11 mouse cellular contexts compared by ENCODE assay signal in genomic region chr10:57763044-57763443, GRCm38 (mm10). TPM values are rescaled to one million over a fixed set of nuclear protein-coding genes. Genes with fewer than 3 reads are reported as not detected.
DNase-seq lines count a peak whose midpoint lies in the region.
"Had no signal": no experiment of that assay in that cellular context is flagged by ENCODE, and none has a peak within 500 bp of the region (broad histone marks: within the 10 kb centered on the region; RNA-seq: fewer than 3 reads in every experiment).

No protein-coding gene starts in this region.

- peak; percentile 23 for DNase-seq in heart, adult 11 months
- DNase-seq in heart, postnatal 4 days = no peak
- DNase-seq in urinary bladder, postnatal 14 days (ENCODE audit: low spot score) = peak; percentile 3
- DNase-seq in urinary bladder, postnatal 36 days (ENCODE audit: low spot score in 2 of 2) = no peak
- peak; percentile 78 for DNase-seq in lung, postnatal 36 days
- no peak for DNase-seq in testis, postnatal 14 days (ENCODE audit: low spot score)
- no peak for DNase-seq in gastrocnemius, postnatal 4 days (ENCODE audit: low spot score in 2 of 2)
- DNase-seq: adrenal gland, postnatal 14 days; cerebellum, adult 9-11 months; gastrocnemius, postnatal 25 days; heart, postnatal 10 days had no signal

RNA-seq across cellular contexts. Expression of gene Fabp7, which starts 21.6 kb away (rescaled TPM):
- total RNA-seq in heart, postnatal 4 days (2021) = 1 to 10 TPM; 2.7 to 3.6 TPM
- total RNA-seq in gastrocnemius, postnatal 4 days (2021) = 1 to 10 TPM; 2.9 to 3.4 TPM
- total RNA-seq: gastrocnemius, postnatal 25 days had no signal

RNA-seq across cellular contexts. Expression of gene Smpdl3a, which starts 31.1 kb away (rescaled TPM):
- 10 to 100 TPM; 28.6 to 36.2 TPM for total RNA-seq in heart, postnatal 4 days (2021)
- total RNA-seq in gastrocnemius, postnatal 4 days (2021) = 10 to 100 TPM; 11.3 to 12.5 TPM

Comparison
In these comparisons a context has a peak if more than half of its experiments do, and no peak if none do; other contexts are left out.
1. DNase-seq: peak in heart, adult 11 months (single experiment), urinary bladder, postnatal 14 days (single experiment) and lung, postnatal 36 days (single experiment); none in heart, postnatal 4 days (single experiment), urinary bladder, postnatal 36 days (0 of 2), testis, postnatal 14 days (single experiment) and gastrocnemius, postnatal 4 days (0 of 2).